Mouse (Mus musculus) adrenal gland, postnatal 25 days (tissue): ENCODE data around the gene Nova2. TPM values are rescaled to one million over a fixed set of nuclear protein-coding genes. Genes with fewer than 3 reads are reported as not detected.

ENCODE experiments used
- DNase-seq: peaks from one replicate; pipeline ENCODE4 v3.0.0; 2021; ENCODE audit warnings: mixed read lengths
- total RNA-seq: library from RNA; stranded (reverse); gene quantifications from 2 replicates; pipeline ENCODE4 v1.2.3, GENCODE M21; 2021

Gene Nova2
- total RNA-seq, 1 experiment from 2014 or later, result 6.2 TPM

- no peak for DNase-seq
Observed at GRCm38 (mm10) chr7:18924321-18924720, 1.4 kb upstream of the Nova2 start.

- peak; percentile 39 for DNase-seq
Observed at GRCm38 (mm10) chr7:18926041-18926790, 528 bp downstream of the Nova2 start.

GRCm38 (mm10) chr7:18926911-18927310, 1.2 kb downstream of the Nova2 start:
- no peak for DNase-seq

- no peak for DNase-seq
Observed at GRCm38 (mm10) chr7:18927759-18928158, 2.1 kb downstream of the Nova2 start.

- DNase-seq, result no peak
Observed at GRCm38 (mm10) chr7:18942376-18942775, 16.7 kb downstream of the Nova2 start.

- no peak for DNase-seq
Observed at GRCm38 (mm10) chr7:18942815-18943214, 17.1 kb downstream of the Nova2 start.

GRCm38 (mm10) chr7:18948151-18948550, 22.5 kb downstream of the Nova2 start:
- DNase-seq, result peak; percentile 25

GRCm38 (mm10) chr7:18949781-18950522, 24.3 kb downstream of the Nova2 start:
- no peak for DNase-seq

- DNase-seq, result no peak
Observed at GRCm38 (mm10) chr7:18950523-18951315, 25.0 kb downstream of the Nova2 start.

- peak; percentile 69 for DNase-seq
Observed at GRCm38 (mm10) chr7:18951397-18951796, 25.7 kb downstream of the Nova2 start.

- peak; percentile 82 for DNase-seq
Observed at GRCm38 (mm10) chr7:18957569-18958383, 32.1 kb downstream of the Nova2 start.

GRCm38 (mm10) chr7:18958384-18958766, 32.7 kb downstream of the Nova2 start:
- DNase-seq, result no peak

GRCm38 (mm10) chr7:18959446-18959845, 33.8 kb downstream of the Nova2 start:
- DNase-seq, result no peak

- no peak for DNase-seq
Observed at GRCm38 (mm10) chr7:18962171-18962792, 36.6 kb downstream of the Nova2 start.

GRCm38 (mm10) chr7:18962795-18963194, 37.1 kb downstream of the Nova2 start:
- DNase-seq, result no peak

- DNase-seq, result no peak
Observed at GRCm38 (mm10) chr7:18963294-18963843, 37.7 kb downstream of the Nova2 start.

GRCm38 (mm10) chr7:18965312-18965711, 39.6 kb downstream of the Nova2 start:
- no peak for DNase-seq

GRCm38 (mm10) chr7:18967603-18968002, 41.9 kb downstream of the Nova2 start:
- no peak for DNase-seq

GRCm38 (mm10) chr7:18970956-18971355, 45.3 kb downstream of the Nova2 start:
- DNase-seq, result no peak

GRCm38 (mm10) chr7:18978381-18978780, 52.7 kb downstream of the Nova2 start:
- no peak for DNase-seq

- DNase-seq, result peak; percentile 45
Observed at GRCm38 (mm10) chr7:18986503-18986902, 60.8 kb downstream of the Nova2 start.
